Mouse (Mus musculus): ENCODE data around the gene Acy3.
"Not testable (repeated sequence)": the region's sequence is repeated elsewhere in the genome, so short reads cannot be mapped to it uniquely, and the experiment has no call there.

Gene Acy3

GRCm38 (mm10) chr19:3974608-3975007 is 11.8 kb upstream of the Acy3 start:
- DNase-seq (ENCODE audit: low spot score in 2 of 2) = not testable (repeated sequence)

- no peak for DNase-seq (ENCODE audit: low spot score in 2 of 2)
Measured at GRCm38 (mm10) chr19:3975866-3976265, 10.5 kb upstream of the Acy3 start.

- peak; percentile 76 to 90 for DNase-seq (ENCODE audit: low spot score in 2 of 2)
Measured at GRCm38 (mm10) chr19:3980309-3980708, 6.1 kb upstream of the Acy3 start.

- no peak for DNase-seq (ENCODE audit: low spot score in 2 of 2)
Measured at GRCm38 (mm10) chr19:3980917-3981316, 5.5 kb upstream of the Acy3 start.

GRCm38 (mm10) chr19:3983527-3984200 is 2.7 kb upstream of the Acy3 start:
- no peak for DNase-seq (ENCODE audit: low spot score in 2 of 2)

GRCm38 (mm10) chr19:3985261-3985681 is 1.1 kb upstream of the Acy3 start:
- no peak for DNase-seq (ENCODE audit: low spot score in 2 of 2)

- no peak for DNase-seq (ENCODE audit: low spot score in 2 of 2)
Measured at GRCm38 (mm10) chr19:3988066-3988465, 1.7 kb downstream of the Acy3 start.

GRCm38 (mm10) chr19:3988750-3989149 is 2.4 kb downstream of the Acy3 start:
- no peak for DNase-seq (ENCODE audit: low spot score in 2 of 2)

GRCm38 (mm10) chr19:3990804-3991203 is 4.4 kb downstream of the Acy3 start:
- DNase-seq (ENCODE audit: low spot score in 2 of 2) = no peak

- no peak for DNase-seq (ENCODE audit: low spot score in 2 of 2)
Measured at GRCm38 (mm10) chr19:3991562-3991961, 5.2 kb downstream of the Acy3 start.

- no peak for DNase-seq (ENCODE audit: low spot score in 2 of 2)
Measured at GRCm38 (mm10) chr19:3991966-3992365, 5.6 kb downstream of the Acy3 start.

GRCm38 (mm10) chr19:3992416-3992815 is 6.0 kb downstream of the Acy3 start, which contains the start of gene Tbx10:
Tbx10 (plus strand) TSS chr19:3992752.
- DNase-seq (ENCODE audit: low spot score in 2 of 2) = no peak

- DNase-seq (ENCODE audit: low spot score in 2 of 2) = no peak
Measured at GRCm38 (mm10) chr19:3994932-3995331, 8.6 kb downstream of the Acy3 start.

GRCm38 (mm10) chr19:3995505-3995904 is 9.1 kb downstream of the Acy3 start:
- DNase-seq (ENCODE audit: low spot score in 2 of 2) = no peak

- no peak for DNase-seq (ENCODE audit: low spot score in 2 of 2)
Measured at GRCm38 (mm10) chr19:3996106-3996505, 9.7 kb downstream of the Acy3 start.

- no peak for DNase-seq (ENCODE audit: low spot score in 2 of 2)
Measured at GRCm38 (mm10) chr19:3996747-3997146, 10.4 kb downstream of the Acy3 start.

- no peak for DNase-seq (ENCODE audit: low spot score in 2 of 2)
Measured at GRCm38 (mm10) chr19:3997231-3997630, 10.9 kb downstream of the Acy3 start.

- no peak for DNase-seq (ENCODE audit: low spot score in 2 of 2)
Measured at GRCm38 (mm10) chr19:3998335-3998734, 12.0 kb downstream of the Acy3 start.

GRCm38 (mm10) chr19:3999121-3999730 is 12.9 kb downstream of the Acy3 start:
- no peak for DNase-seq (ENCODE audit: low spot score in 2 of 2)

GRCm38 (mm10) chr19:4000119-4000900 is 13.9 kb downstream of the Acy3 start, which contains the start of the genes Nudt8 and Gm49405:
Nudt8 (plus strand) TSS chr19:4000580.
Gm49405 (plus strand) TSS chr19:4000626.
- DNase-seq (ENCODE audit: low spot score in 2 of 2) = peak; percentile 96

GRCm38 (mm10) chr19:4000949-4001525 is 14.7 kb downstream of the Acy3 start:
- peak in 1 of 2 experiments; percentile 67 for DNase-seq (ENCODE audit: low spot score in 2 of 2)

- DNase-seq (ENCODE audit: low spot score in 2 of 2) = peak in 1 of 2 experiments; percentile 64
Measured at GRCm38 (mm10) chr19:4001752-4002151, 15.4 kb downstream of the Acy3 start.
